In the genomic region with DNA sequence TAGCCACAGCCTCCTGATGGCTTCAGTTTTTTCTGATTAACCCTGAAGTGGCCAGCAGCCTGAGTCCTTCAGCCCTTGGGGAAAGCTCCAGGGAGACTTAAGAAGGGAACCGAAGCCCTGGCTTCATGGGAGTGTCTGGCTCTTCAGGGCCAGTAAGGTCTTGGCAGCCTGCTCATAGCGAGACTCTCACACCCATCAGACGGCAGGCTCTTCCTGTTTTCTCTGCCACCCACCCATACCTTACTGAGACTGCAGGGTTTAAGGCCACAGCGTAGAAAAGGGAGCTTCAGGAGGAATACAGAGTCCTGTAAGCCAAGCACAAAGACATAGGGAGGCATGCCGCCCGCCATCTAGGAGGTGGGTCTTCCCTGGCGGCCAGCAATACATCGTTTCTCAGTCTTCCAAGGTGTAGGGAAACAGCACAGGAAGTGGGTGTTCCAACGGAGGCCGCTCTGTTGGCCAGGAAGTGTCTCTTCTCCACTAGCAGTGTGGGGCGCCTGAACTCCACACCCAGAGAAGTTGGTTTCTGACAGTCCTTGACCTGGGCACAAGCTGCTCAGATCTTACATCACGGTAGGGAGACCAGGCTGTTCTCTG, we compare ENCODE assay signal across 13 mouse cellular contexts. TPM values are rescaled to one million over a fixed set of nuclear protein-coding genes. Genes with fewer than 3 reads are reported as not detected.
A peak's percentile ranks its signal among the peaks of the same experiment; 100 is the strongest.
DNase-seq lines count a peak whose midpoint lies in the region; ATAC-seq lines count a peak whose summit lies in the region.
"Had no signal": no experiment of that assay in that cellular context is flagged by ENCODE, and none has a peak within 500 bp of the region (broad histone marks: within the 10 kb centered on the region; RNA-seq: fewer than 3 reads in every experiment).

No protein-coding gene starts in this region.

- 69% methylated on average over 12 of the region's 12 CpGs for WGBS in heart, embryonic 12.5 days
- WGBS in embryonic facial prominence, embryonic 10.5 days, result 83% methylated on average over 12 of the region's 12 CpGs
- whole genome bisulfite sequencing in forebrain, embryonic 13.5 days, result 89% methylated on average over 12 of the region's 12 CpGs

- no peaks in the 10 kb centered on the region for H3K27me3 ChIP-seq in heart, embryonic 12.5 days (replicated peaks)
- no peaks in the 10 kb centered on the region for H3K27me3 ChIP-seq in embryonic facial prominence, embryonic 10.5 days (replicated peaks; ENCODE audit: low read depth, poor library complexity, severe bottlenecking)
- H3K27me3 ChIP-seq in forebrain, embryonic 13.5 days, result no peaks in the 10 kb centered on the region
- H3K27me3 ChIP-seq: midbrain, embryonic 13.5 days had no signal

- H3K4me1 ChIP-seq in heart, embryonic 12.5 days (replicated peaks), result peaks cover 51% of the 10 kb centered on the region
- H3K4me1 ChIP-seq in embryonic facial prominence, embryonic 10.5 days, result peaks cover 41% of the 10 kb centered on the region
- peaks cover 16% of the 10 kb centered on the region for H3K4me1 ChIP-seq in forebrain, embryonic 13.5 days

- H3K4me3 ChIP-seq in heart, embryonic 12.5 days, result no peak overlapping the region
- H3K4me3 ChIP-seq in embryonic facial prominence, embryonic 10.5 days, result no peak overlapping the region
- no peak overlapping the region for H3K4me3 ChIP-seq in forebrain, embryonic 13.5 days
- H3K4me3 ChIP-seq: midbrain, embryonic 13.5 days had no signal

- H3K36me3 ChIP-seq in heart, embryonic 12.5 days, result peaks cover 57% of the 10 kb centered on the region
- peaks cover 80% of the 10 kb centered on the region for H3K36me3 ChIP-seq in embryonic facial prominence, embryonic 10.5 days (replicated peaks)
- peaks cover 72% of the 10 kb centered on the region for H3K36me3 ChIP-seq in forebrain, embryonic 13.5 days (ENCODE audit: poor library complexity, severe bottlenecking)

- 0 out of 2 replicates have a peak overlapping the region, but pooled peaks have one; percentile 13 for H3K27ac ChIP-seq in heart, embryonic 12.5 days (ENCODE audit: poor library complexity, severe bottlenecking)
- H3K27ac ChIP-seq in embryonic facial prominence, embryonic 10.5 days (replicated peaks), result 0 out of 2 replicates have a peak overlapping the region, but pooled peaks have one; percentile 14
- H3K27ac ChIP-seq in forebrain, embryonic 13.5 days, result no peak overlapping the region
- H3K27ac ChIP-seq: midbrain, embryonic 13.5 days had no signal

- no peak for DNase-seq in heart, adult 8-10 months (ENCODE audit: low spot score)
- DNase-seq in CD4-positive, CD25-positive, alpha-beta regulatory T cell, adult 2 months (ENCODE audit: low read depth, low spot score), result peak; percentile 57
- DNase-seq in embryonic facial prominence, embryonic 10.5 days (ENCODE audit: low spot score), result no peak
- DNase-seq in adrenal gland, postnatal 4 days (ENCODE audit: low spot score in 2 of 2), result no peak
- DNase-seq in frontal cortex, postnatal 14 days (ENCODE audit: low spot score in 2 of 2), result no peak
- DNase-seq: kidney, adult 9 months; layer of hippocampus, postnatal 36 days; lung, embryonic 14.5 days had no signal

- no peaks in the 10 kb centered on the region for H3K9me3 ChIP-seq in heart, embryonic 12.5 days (replicated peaks)
- H3K9me3 ChIP-seq in embryonic facial prominence, embryonic 10.5 days, result no peaks in the 10 kb centered on the region
- no peaks in the 10 kb centered on the region for H3K9me3 ChIP-seq in forebrain, embryonic 13.5 days (replicated peaks)
- H3K9me3 ChIP-seq: midbrain, embryonic 13.5 days had no signal

- H3K9ac ChIP-seq in heart, embryonic 12.5 days, result 0 out of 2 replicates have a peak overlapping the region, but pooled peaks have one; percentile 7
- no peak overlapping the region for H3K9ac ChIP-seq in forebrain, embryonic 13.5 days
- H3K9ac ChIP-seq: lung, embryonic 14.5 days; midbrain, embryonic 13.5 days had no signal

- H3K4me2 ChIP-seq in heart, embryonic 12.5 days, result no peak overlapping the region; the same call in 1 of the 2 replicates
- H3K4me2 ChIP-seq in forebrain, embryonic 13.5 days, result no peak overlapping the region
- H3K4me2 ChIP-seq: lung, embryonic 14.5 days; midbrain, embryonic 13.5 days had no signal

- no peak for ATAC-seq in heart, embryonic 12.5 days (ENCODE audit: insufficient number of reproducible peaks, low FRiP score)
- peak; percentile 77 for ATAC-seq in monocyte, adult 5-6 weeks (replicated peaks; ENCODE audit: insufficient number of reproducible peaks, low FRiP score, low TSS enrichment, poor library complexity, severe bottlenecking)
- no peak for ATAC-seq in forebrain, embryonic 13.5 days
- ATAC-seq: forebrain, embryonic 14.5 days; midbrain, embryonic 13.5 days had no signal

RNA-seq across cellular contexts. Expression of a gene that starts 7.0 kb away (rescaled TPM):
- 27.0 and 27.7 TPM in 2 replicates for polyA plus RNA-seq in heart, embryonic 12.5 days (2016; fragmentation: Nextera tagmentation; extraction: Ambion mirVana)
- total RNA-seq in heart, adult 8-10 months (2022), result under 1 TPM; 0.16 to 0.49 (median 0.25) TPM
- polyA plus RNA-seq in embryonic facial prominence, embryonic 10.5 days (2016; fragmentation: Nextera tagmentation; extraction: Ambion mirVana), result 65.1 and 69.1 TPM in 2 replicates
- 0.67 to 1.7 TPM (median 0.75 TPM) in 3 replicates for total RNA-seq in monocyte, adult 5-6 weeks (2017)
- polyA plus RNA-seq in forebrain, embryonic 13.5 days (2015; fragmentation: Nextera tagmentation; extraction: Ambion mirVana), result 23.0 and 26.9 TPM in 2 replicates
- 1 to 10 TPM; 7.5 to 9.1 TPM for total RNA-seq in adrenal gland, postnatal 4 days (2021)

RNA-seq across cellular contexts. Expression of a gene that starts 27.0 kb away (rescaled TPM):
- 33.8 and 35.1 TPM in 2 replicates for polyA plus RNA-seq in heart, embryonic 12.5 days (2016; fragmentation: Nextera tagmentation; extraction: Ambion mirVana)
- total RNA-seq in heart, adult 8-10 months (2022), result 10 to 100 TPM; 10.8 to 13.5 (median 11.9) TPM
- 34.0 and 35.6 TPM in 2 replicates for polyA plus RNA-seq in embryonic facial prominence, embryonic 10.5 days (2016; fragmentation: Nextera tagmentation; extraction: Ambion mirVana)
- 61.0 to 76.9 TPM (median 62.9 TPM) in 3 replicates for total RNA-seq in monocyte, adult 5-6 weeks (2017)
- polyA plus RNA-seq in forebrain, embryonic 13.5 days (2015; fragmentation: Nextera tagmentation; extraction: Ambion mirVana), result 8.7 and 10.2 TPM in 2 replicates
- total RNA-seq in adrenal gland, postnatal 4 days (2021), result 10 to 100 TPM; 46.4 to 50.6 TPM

RNA-seq across cellular contexts. Expression of a gene that starts 37.2 kb away (rescaled TPM):
- polyA plus RNA-seq in heart, embryonic 12.5 days (2016; fragmentation: Nextera tagmentation; extraction: Ambion mirVana), result 3.0 and 3.3 TPM in 2 replicates
- 10 to 100 TPM in 3 of 4 experiments, 1 to 10 TPM in 1; 9.4 to 12.6 (median 11.5) TPM for total RNA-seq in heart, adult 8-10 months (2022)
- 5.0 and 5.4 TPM in 2 replicates for polyA plus RNA-seq in embryonic facial prominence, embryonic 10.5 days (2016; fragmentation: Nextera tagmentation; extraction: Ambion mirVana)
- 5.3 to 13.1 TPM (median 7.1 TPM) in 3 replicates for total RNA-seq in monocyte, adult 5-6 weeks (2017)
- 5.0 and 5.4 TPM in 2 replicates for polyA plus RNA-seq in forebrain, embryonic 13.5 days (2015; fragmentation: Nextera tagmentation; extraction: Ambion mirVana)
- total RNA-seq in adrenal gland, postnatal 4 days (2021), result 10 to 100 TPM; 18.4 to 19.7 TPM
